ENCODE assay signal across 11 mouse cellular contexts in genomic region chr1:133625052-133625451, GRCm38 (mm10). TPM values are rescaled to one million over a fixed set of nuclear protein-coding genes. Genes with fewer than 3 reads are reported as not detected.
DNase-seq lines count a peak whose midpoint lies in the region.
"Had no signal": no experiment of that assay in that cellular context is flagged by ENCODE, and none has a peak within 500 bp of the region (broad histone marks: within the 10 kb centered on the region; RNA-seq: fewer than 3 reads in every experiment).

No protein-coding gene starts in this region.

- DNase-seq in cerebellum, adult 18-20 months: peak; percentile 55 to 73
- peak; percentile 45 for DNase-seq in cerebellum, adult 8-10 months
- DNase-seq in cerebellum, postnatal 36 days: peak; percentile 42 to 55
- no peak for DNase-seq in right cerebral cortex, postnatal 14 days
- no peak for DNase-seq in layer of hippocampus, postnatal 36 days
- DNase-seq in thymus, postnatal 14 days: no peak
- DNase-seq: adrenal gland, adult 2 months; adrenal gland, postnatal 25 days; gastrocnemius, postnatal 10 days; heart, adult 18-20 months; heart, postnatal 14 days had no signal

RNA-seq across cellular contexts. Expression of gene Snrpe, which starts 15.0 kb away (rescaled TPM):
- total RNA-seq in layer of hippocampus, postnatal 36 days (2021): 10 to 100 TPM; 66.6 to 72.0 TPM

RNA-seq across cellular contexts. Expression of gene Zbed6, which starts 35.6 kb away (rescaled TPM):
- 10 to 100 TPM in 1 of 2 experiments, 1 to 10 TPM in 1; 7.9 to 11.5 TPM for total RNA-seq in layer of hippocampus, postnatal 36 days (2021)

RNA-seq across cellular contexts. Expression of gene Gm38394, which starts 36.1 kb away (rescaled TPM):
- 10 to 100 TPM; 28.2 to 29.1 TPM for total RNA-seq in layer of hippocampus, postnatal 36 days (2021)

Comparison
In these comparisons a context has a peak if more than half of its experiments do, and no peak if none do; other contexts are left out.
1. DNase-seq: peak in cerebellum, adult 18-20 months (2 of 2), cerebellum, adult 8-10 months (single experiment) and cerebellum, postnatal 36 days (2 of 2); none in right cerebral cortex, postnatal 14 days (single experiment), layer of hippocampus, postnatal 36 days (0 of 2) and thymus, postnatal 14 days (single experiment).